Mouse (Mus musculus): ENCODE measurements around the gene B3gnt3. TPM values are rescaled to one million over a fixed set of nuclear protein-coding genes. Genes with fewer than 3 reads are reported as not detected.

Gene B3gnt3
- polyA plus RNA-seq, 1 experiment from 2014 or later, result 0.52 TPM

DNA sequence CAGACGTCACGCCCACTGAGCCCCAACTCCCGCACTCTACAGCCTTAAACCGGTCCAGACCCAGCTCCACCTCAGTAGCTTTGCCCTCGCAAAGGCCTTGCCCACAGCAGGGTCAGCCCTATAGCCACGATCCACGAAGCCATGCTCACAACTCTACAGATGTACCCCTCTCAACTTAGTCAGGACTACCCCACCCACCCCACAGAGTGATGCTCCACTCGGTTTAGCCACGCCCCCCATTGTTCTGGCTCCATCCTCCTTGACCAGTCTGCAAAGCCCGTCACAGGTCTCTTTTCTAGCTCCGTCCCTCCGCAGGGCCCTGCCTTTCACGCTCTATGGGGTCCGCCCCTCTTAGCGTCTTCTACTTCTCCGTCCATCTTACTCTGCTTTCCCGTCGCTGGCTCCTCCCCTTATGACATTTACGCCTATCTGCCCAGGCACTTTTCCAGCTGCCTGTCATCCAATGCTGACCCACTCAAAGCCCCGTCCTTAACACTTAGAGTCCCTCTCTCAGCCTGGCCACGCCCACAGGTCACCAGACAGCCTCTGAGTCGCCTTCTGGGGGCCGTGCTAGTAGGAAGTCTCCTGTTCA, 15.3 kb downstream of the B3gnt3 start:
- Histone ChIP-seq H3K27ac (replicated peaks) (no peak overlapping the region; the same call in 1 of the 2 replicates), H3K36me3 (no peaks in the 10 kb centered on the region), H3K27me3 (peaks cover 98% of the 10 kb centered on the region), H3K9me3 (no peaks in the 10 kb centered on the region), H3K4me2 (peak overlapping the region; percentile 66), H3K9ac (peak overlapping the region; percentile 36), H3K4me3 (peak overlapping the region; percentile 43), H3K4me1 (replicated peaks) (peaks cover 21% of the 10 kb centered on the region)
- 3% methylated on average over 23 of the region's 23 CpGs for WGBS
- peak; percentile 71 for ATAC-seq (ENCODE audit: low FRiP score, low read depth)

DNA sequence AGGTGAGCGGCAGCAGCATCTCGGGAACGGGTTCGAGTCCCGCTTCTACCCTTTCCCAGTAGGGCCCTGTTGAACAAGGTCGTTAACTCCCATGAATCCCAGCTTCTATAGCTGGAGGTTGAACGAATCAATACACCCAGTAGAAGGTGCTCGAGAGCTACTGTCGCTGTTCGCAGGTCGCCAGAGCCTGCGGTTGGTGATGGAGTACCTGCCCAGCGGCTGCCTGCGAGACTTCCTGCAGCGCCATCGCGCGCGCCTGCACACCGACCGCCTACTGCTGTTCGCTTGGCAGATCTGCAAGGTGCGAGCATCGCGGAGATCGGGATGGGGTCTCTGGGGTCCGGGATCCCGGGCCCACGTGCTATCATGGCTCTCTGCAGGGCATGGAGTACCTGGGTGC, 16.0 kb downstream of the B3gnt3 start:
- Histone ChIP-seq H3K4me2 (peak overlapping the region; percentile 66), H3K9me3 (no peaks in the 10 kb centered on the region), H3K4me1 (replicated peaks) (peaks cover 24% of the 10 kb centered on the region), H3K4me3 (peak overlapping the region; percentile 43), H3K27ac (replicated peaks) (no peak overlapping the region; the same call in 1 of the 2 replicates), H3K27me3 (peaks cover 97% of the 10 kb centered on the region), H3K9ac (peak overlapping the region; percentile 36), H3K36me3 (no peaks in the 10 kb centered on the region)
- 6% methylated on average over 29 of the region's 29 CpGs for WGBS
- peak; percentile 49 for ATAC-seq (ENCODE audit: low FRiP score, low read depth)

DNA sequence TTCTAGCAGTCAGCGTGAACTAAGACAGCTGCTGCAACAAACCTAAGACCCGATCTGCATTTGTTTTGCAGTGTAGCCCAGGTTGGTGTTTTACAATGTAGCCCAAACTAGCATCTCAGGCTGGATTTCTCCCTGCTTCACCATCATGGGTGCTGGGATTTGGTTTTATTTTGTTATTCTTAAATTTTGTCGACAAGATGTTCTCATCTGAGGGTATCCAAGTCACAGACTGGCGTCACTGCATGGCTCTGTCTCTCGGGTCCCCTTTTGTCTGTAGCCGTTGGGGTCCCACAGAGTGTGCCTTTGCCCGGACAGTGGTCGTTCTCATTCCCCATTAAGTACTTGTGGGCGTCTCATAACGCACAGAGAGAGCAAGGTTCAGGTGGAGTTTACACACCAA, 16.9 kb downstream of the B3gnt3 start:
- H3K27ac ChIP-seq (replicated peaks), result no peak overlapping the region
- no peak overlapping the region for H3K4me3 ChIP-seq
- H3K9me3 ChIP-seq, result no peaks in the 10 kb centered on the region
- H3K4me1 ChIP-seq (replicated peaks), result peaks cover 30% of the 10 kb centered on the region
- no peak overlapping the region for H3K9ac ChIP-seq
- 15% methylated on average over 10 of the region's 10 CpGs for WGBS
- peaks cover 97% of the 10 kb centered on the region for H3K27me3 ChIP-seq
- H3K36me3 ChIP-seq, result no peaks in the 10 kb centered on the region
- ATAC-seq (ENCODE audit: low FRiP score, low read depth), result no peak
- no peak overlapping the region for H3K4me2 ChIP-seq

DNA sequence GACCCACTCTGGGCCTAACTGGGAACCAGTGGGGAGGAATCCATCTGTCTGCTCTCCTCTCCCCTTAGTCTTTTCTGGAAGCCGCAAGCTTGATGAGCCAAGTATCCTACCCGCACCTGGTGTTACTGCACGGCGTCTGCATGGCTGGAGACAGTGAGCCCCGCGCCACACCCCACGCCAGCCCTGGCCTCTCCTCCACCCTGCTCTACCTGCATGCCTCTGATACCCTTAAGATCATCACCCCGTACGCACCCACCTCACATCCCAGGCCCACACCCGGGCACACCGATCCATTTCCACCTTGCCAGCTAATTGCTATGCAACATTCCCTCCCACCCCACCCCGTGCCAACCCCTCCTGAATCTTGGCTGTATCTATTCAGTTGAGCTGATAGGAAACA, 18.8 kb downstream of the B3gnt3 start:
- ATAC-seq (ENCODE audit: low FRiP score, low read depth), result no peak
- H3K27ac ChIP-seq (replicated peaks), result no peak overlapping the region
- no peaks in the 10 kb centered on the region for H3K36me3 ChIP-seq
- WGBS, result 54% methylated on average over 12 of the region's 12 CpGs
- no peak overlapping the region for H3K4me3 ChIP-seq
- H3K9me3 ChIP-seq, result no peaks in the 10 kb centered on the region
- H3K27me3 ChIP-seq, result peaks cover 94% of the 10 kb centered on the region
- no peak overlapping the region for H3K9ac ChIP-seq
- no peak overlapping the region for H3K4me2 ChIP-seq
- peaks cover 32% of the 10 kb centered on the region for H3K4me1 ChIP-seq (replicated peaks)

DNA sequence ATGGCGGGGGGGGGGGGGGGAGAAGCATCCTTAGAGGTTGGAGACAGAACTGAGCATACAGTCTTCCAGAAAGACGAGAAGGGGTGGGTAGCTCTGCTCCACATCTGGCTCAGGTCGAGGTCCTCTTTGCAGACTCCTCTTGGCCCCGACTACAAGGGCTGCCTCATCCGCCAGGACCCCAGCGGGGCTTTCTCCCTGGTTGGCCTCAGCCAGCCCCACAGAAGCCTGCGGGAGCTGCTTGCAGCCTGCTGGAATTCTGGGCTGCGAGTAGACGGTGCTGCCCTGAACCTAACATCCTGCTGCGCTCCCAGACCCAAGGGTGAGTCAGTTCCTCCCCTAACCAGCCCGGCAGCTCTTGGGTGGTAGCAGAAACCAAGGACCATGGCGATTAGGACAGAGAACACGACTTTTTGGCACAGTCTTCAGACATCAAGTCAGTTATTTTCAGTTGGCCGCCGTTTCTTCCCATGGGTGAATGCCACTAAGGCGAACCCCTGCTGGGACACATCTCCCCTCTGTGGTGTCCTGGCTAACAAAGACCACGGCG, 20.1 kb downstream of the B3gnt3 start:
- Histone ChIP-seq H3K4me1 (replicated peaks) (peaks cover 25% of the 10 kb centered on the region), H3K4me2 (no peak overlapping the region), H3K9me3 (no peaks in the 10 kb centered on the region), H3K36me3 (no peaks in the 10 kb centered on the region), H3K27me3 (peaks cover 91% of the 10 kb centered on the region), H3K4me3 (no peak overlapping the region), H3K27ac (replicated peaks) (no peak overlapping the region), H3K9ac (no peak overlapping the region)
- 5% methylated on average over 18 of the region's 18 CpGs for WGBS
- ATAC-seq (ENCODE audit: low FRiP score, low read depth), result no peak

DNA sequence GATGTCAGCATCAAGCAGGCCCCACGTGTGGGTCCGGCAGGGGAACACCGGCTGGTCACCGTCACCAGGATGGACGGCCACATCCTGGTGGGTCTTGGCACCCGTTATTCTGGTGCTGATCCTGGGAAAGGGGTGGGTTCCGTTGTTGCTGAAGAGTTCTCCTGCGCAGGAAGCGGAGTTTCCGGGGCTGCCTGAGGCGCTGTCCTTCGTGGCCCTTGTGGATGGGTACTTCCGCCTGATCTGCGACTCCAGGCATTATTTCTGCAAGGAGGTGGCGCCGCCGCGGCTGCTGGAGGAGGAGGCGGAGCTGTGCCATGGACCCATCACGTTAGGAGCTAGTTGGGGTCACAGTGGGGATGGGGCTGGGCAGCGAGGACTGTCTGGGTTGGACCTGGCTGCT, 21.1 kb downstream of the B3gnt3 start:
- ATAC-seq (ENCODE audit: low FRiP score, low read depth), result no peak
- Histone ChIP-seq H3K27ac (replicated peaks) (no peak overlapping the region), H3K27me3 (peaks cover 83% of the 10 kb centered on the region), H3K9ac (no peak overlapping the region), H3K4me2 (peak overlapping the region; percentile 6; the same call in 1 of the 2 replicates), H3K9me3 (no peaks in the 10 kb centered on the region), H3K4me3 (0 out of 2 replicates have a peak overlapping the region, but pooled peaks have one; percentile 35), H3K36me3 (no peaks in the 10 kb centered on the region), H3K4me1 (replicated peaks) (peaks cover 25% of the 10 kb centered on the region)
- 7% methylated on average over 21 of the region's 21 CpGs for WGBS

DNA sequence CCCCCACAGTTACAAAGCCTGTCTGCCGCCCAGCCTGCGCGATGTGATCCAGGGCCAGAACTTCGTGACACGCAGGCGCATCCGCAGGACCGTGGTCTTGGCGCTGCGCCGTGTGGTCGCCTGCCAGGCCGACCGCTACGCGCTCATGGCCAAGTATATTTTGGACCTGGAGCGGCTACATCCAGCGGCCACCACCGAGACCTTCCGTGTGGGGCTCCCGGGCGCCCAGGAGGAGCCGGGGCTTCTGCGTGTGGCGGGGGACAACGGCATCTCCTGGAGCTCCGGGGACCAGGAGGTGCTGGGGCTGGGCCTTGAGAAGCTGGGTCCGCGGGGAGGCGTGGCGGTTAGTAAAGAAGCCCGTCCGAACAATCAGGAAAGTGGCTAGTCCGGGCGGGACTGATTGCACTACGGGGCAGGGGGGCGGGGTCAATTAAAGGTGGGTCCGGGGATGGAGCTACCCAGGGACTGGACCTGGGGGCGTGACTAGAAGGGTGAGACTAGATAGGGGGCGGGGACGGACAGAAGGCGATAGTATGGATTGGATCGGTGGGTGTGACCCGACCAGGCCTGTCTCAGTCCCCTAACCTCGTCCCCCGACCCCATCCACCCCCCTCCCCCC, 21.9 kb downstream of the B3gnt3 start:
- H3K4me1 ChIP-seq (replicated peaks), result peaks cover 27% of the 10 kb centered on the region
- no peaks in the 10 kb centered on the region for H3K9me3 ChIP-seq
- H3K4me3 ChIP-seq, result peak overlapping the region; percentile 35
- no peaks in the 10 kb centered on the region for H3K36me3 ChIP-seq
- H3K27ac ChIP-seq (replicated peaks), result no peak overlapping the region
- H3K27me3 ChIP-seq, result peaks cover 75% of the 10 kb centered on the region
- H3K4me2 ChIP-seq, result peak overlapping the region; percentile 55
- peak overlapping the region; percentile 32 for H3K9ac ChIP-seq
- 1% methylated on average over 44 of the region's 46 CpGs for WGBS
- no peak for ATAC-seq (ENCODE audit: low FRiP score, low read depth)

DNA sequence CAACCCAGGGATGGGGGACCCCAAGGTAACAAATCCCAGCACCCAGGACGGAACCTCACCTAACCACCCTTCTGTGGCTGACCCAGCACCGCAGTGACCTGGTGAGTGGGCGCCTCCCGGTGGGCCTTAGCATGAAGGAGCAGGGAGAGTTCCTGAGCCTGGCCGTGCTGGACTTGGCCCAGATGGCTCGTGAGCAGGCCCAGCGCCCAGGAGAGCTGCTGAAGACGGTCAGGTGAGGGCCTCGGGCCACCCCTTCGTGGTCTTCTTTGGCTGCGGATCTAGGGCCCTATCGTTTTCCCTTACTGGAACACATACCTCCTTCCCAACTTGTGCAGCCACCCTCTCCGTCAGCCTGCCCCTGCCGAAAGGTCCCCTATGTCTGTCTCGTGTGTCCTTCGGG, 22.5 kb downstream of the B3gnt3 start:
- Histone ChIP-seq H3K9ac (peak overlapping the region; percentile 32), H3K27ac (replicated peaks) (no peak overlapping the region), H3K4me2 (peak overlapping the region; percentile 55), H3K9me3 (no peaks in the 10 kb centered on the region), H3K36me3 (no peaks in the 10 kb centered on the region), H3K4me3 (peak overlapping the region; percentile 35), H3K27me3 (peaks cover 70% of the 10 kb centered on the region), H3K4me1 (replicated peaks) (peaks cover 27% of the 10 kb centered on the region)
- WGBS, result 17% methylated on average over 16 of the region's 16 CpGs
- ATAC-seq (ENCODE audit: low FRiP score, low read depth), result no peak

DNA sequence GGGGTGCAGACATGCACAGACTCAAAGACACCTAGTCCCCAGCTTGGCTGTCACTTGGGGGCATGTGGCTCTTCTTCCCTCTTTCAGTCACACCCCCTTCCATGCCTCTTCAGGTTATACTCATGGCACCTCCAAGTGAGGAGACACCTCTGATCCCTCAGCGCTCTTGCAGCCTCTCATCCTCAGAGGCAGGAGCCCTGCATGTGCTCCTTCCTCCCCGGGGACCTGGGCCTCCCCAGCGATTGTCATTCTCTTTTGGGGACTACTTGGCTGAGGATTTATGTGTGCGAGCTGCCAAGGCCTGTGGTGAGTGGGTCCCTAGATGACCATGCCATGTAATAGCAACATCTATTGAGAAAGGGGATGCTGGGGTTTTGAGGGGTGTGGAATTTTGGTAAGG, 23.4 kb downstream of the B3gnt3 start:
- ATAC-seq (ENCODE audit: low FRiP score, low read depth), result no peak
- Histone ChIP-seq H3K4me1 (replicated peaks) (peaks cover 27% of the 10 kb centered on the region), H3K4me3 (no peak overlapping the region), H3K9ac (no peak overlapping the region), H3K9me3 (no peaks in the 10 kb centered on the region), H3K27me3 (peaks cover 61% of the 10 kb centered on the region), H3K4me2 (no peak overlapping the region), H3K36me3 (no peaks in the 10 kb centered on the region), H3K27ac (replicated peaks) (no peak overlapping the region)
- 58% methylated on average over 4 of the region's 4 CpGs for WGBS

DNA sequence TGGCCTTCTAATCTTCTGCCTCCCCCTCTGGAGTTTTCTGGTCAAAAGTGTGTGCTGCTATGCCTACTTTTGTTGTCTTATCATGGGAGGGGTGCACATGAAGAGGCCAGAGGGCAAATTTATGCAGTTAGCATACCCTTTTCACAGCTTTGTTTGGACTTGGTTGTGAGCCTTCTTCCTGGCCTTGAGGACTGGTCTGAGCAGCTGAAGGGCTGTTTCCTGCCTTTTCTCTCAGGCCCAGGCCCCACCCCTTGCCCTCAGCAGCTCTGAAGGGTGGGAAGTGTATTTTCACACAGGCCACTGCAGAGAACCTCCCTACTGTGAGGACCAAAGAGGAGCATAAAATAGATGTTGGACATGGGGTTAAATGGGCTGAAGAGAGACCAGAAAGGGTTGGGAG, 24.0 kb downstream of the B3gnt3 start:
- no peak overlapping the region for H3K9ac ChIP-seq
- peaks cover 27% of the 10 kb centered on the region for H3K4me1 ChIP-seq (replicated peaks)
- no peak overlapping the region for H3K4me2 ChIP-seq
- H3K9me3 ChIP-seq, result no peaks in the 10 kb centered on the region
- H3K27me3 ChIP-seq, result peaks cover 54% of the 10 kb centered on the region
- no peak for ATAC-seq (ENCODE audit: low FRiP score, low read depth)
- no peaks in the 10 kb centered on the region for H3K36me3 ChIP-seq
- no peak overlapping the region for H3K4me3 ChIP-seq
- H3K27ac ChIP-seq (replicated peaks), result no peak overlapping the region

DNA sequence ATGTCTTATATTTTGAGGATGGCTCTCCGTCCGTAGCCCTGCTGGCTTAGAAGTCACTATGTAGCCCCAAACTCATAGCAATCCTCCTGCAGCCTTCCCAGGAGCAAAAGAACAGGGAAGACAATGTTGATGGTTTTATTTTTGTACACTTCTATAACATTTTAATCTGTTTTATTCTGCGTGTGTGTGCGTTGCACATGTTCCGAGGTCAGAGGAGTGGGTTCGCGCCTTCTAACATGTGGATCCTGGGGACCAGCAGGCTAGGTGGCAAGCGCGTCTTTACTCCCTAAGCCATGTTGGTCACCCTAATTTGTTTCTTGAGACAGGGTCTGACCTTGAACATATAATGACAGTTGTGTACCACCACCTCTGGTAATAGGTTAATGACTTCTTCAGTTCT, 24.8 kb downstream of the B3gnt3 start:
- Histone ChIP-seq H3K27me3 (peaks cover 46% of the 10 kb centered on the region), H3K36me3 (no peaks in the 10 kb centered on the region), H3K4me1 (replicated peaks) (peaks cover 27% of the 10 kb centered on the region), H3K27ac (replicated peaks) (no peak overlapping the region), H3K9me3 (no peaks in the 10 kb centered on the region), H3K9ac (peak overlapping the region; percentile 78; the same call in 1 of the 2 replicates), H3K4me3 (peak overlapping the region; percentile 64), H3K4me2 (peak overlapping the region; percentile 87)
- 52% methylated on average over 9 of the region's 9 CpGs for WGBS
- no peak for ATAC-seq (ENCODE audit: low FRiP score, low read depth)

DNA sequence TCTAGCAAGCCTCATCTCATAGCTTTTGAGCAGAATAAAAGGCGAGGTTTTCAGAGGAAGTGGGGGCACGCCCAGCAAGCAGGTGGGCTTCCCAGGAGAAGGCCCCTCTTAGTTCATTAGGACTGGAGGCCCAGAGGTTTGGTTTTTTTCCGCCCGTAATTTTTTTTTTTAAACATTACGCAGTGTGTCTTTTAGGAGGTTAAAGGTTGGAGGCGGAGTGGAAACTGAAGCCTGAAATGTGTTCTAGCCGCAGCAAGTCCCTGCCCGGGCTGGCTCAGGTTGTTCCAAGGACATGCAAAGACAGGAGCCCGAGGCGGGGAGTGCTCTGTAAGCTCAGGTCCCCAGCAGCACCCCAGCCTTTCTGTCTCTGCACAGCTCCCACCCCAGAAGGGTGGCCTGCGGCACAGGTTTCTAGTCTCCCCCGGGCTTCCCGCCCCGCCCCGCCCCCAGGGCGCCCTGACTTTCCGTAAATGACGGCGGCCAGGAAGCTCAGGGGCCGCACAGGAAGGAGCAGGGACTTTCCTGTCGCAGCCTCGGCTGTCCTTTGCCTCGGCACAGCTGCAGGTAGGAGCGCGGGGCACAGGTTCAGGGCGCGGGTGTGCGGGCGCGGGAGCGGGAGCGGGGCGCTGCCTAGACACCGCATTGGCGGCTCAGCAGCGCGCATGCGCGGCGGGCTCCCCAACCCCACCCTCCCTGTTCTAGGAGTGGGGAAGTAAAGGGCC, 25.4 kb downstream of the B3gnt3 start, which contains the start of gene Jak3:
Gene Jak3, plus strand, starts transcription at position 277 of the 722 bp plus-strand sequence.
- Histone ChIP-seq H3K9me3 (no peaks in the 10 kb centered on the region), H3K36me3 (no peaks in the 10 kb centered on the region), H3K9ac (peak within 1 kb of the TSS; percentile 78), H3K4me2 (peak within 1 kb of the TSS; percentile 87), H3K27me3 (peaks cover 40% of the 10 kb centered on the region), H3K4me1 (replicated peaks) (peaks cover 27% of the 10 kb centered on the region), H3K4me3 (peak within 1 kb of the TSS; percentile 64), H3K27ac (replicated peaks) (peak within 1 kb of the TSS; percentile 80)
- ATAC-seq (ENCODE audit: low FRiP score, low read depth), result peak; percentile 33
- 3% methylated on average over 40 of the region's 40 CpGs for WGBS
